10 mouse cellular contexts compared by ENCODE assay signal in genomic region chr14:102748687-102749086, GRCm38 (mm10).
A peak's percentile ranks its signal among the peaks of the same experiment; 100 is the strongest.
DNase-seq lines count a peak whose midpoint lies in the region; ATAC-seq and TF ChIP-seq lines count a peak whose summit lies in the region.
"Had no signal": no experiment of that assay in that cellular context is flagged by ENCODE, and none has a peak within 500 bp of the region (broad histone marks: within the 10 kb centered on the region; RNA-seq: fewer than 3 reads in every experiment).

No protein-coding gene starts in this region.

- 76% methylated on average over 1 of the region's 1 CpGs for WGBS in hindbrain, postnatal 0 days
- WGBS in hindbrain, embryonic 13.5 days = 78% methylated on average over 1 of the region's 1 CpGs
- WGBS in lung, embryonic 14.5 days = 38% methylated on average over 1 of the region's 1 CpGs

- H3K9me3 ChIP-seq in hindbrain, postnatal 0 days (ENCODE audit: low read length) = no peaks in the 10 kb centered on the region
- H3K9me3 ChIP-seq in hindbrain, embryonic 13.5 days = no peaks in the 10 kb centered on the region
- H3K9me3 ChIP-seq in lung, embryonic 14.5 days (ENCODE audit: low read depth, low read length) = no peaks in the 10 kb centered on the region
- H3K9me3 ChIP-seq: midbrain, embryonic 12.5 days; neural tube, embryonic 15.5 days had no signal

- H3K9ac ChIP-seq in hindbrain, postnatal 0 days (replicated peaks; ENCODE audit: low read length) = no peak overlapping the region
- H3K9ac ChIP-seq in hindbrain, embryonic 13.5 days = no peak overlapping the region
- H3K9ac ChIP-seq in lung, embryonic 14.5 days = no peak overlapping the region
- H3K9ac ChIP-seq: midbrain, embryonic 12.5 days; neural tube, embryonic 15.5 days had no signal

- H3K4me3 ChIP-seq in hindbrain, postnatal 0 days (ENCODE audit: low read length) = no peak overlapping the region
- H3K4me3 ChIP-seq in hindbrain, embryonic 13.5 days = no peak overlapping the region
- no peak overlapping the region for H3K4me3 ChIP-seq in lung, embryonic 14.5 days (ENCODE audit: low read depth, low read length)
- H3K4me3 ChIP-seq: midbrain, embryonic 12.5 days; neural tube, embryonic 15.5 days had no signal

- H3K36me3 ChIP-seq in hindbrain, postnatal 0 days (ENCODE audit: insufficient read depth, low read length) = no peaks in the 10 kb centered on the region
- no peaks in the 10 kb centered on the region for H3K36me3 ChIP-seq in hindbrain, embryonic 13.5 days
- no peaks in the 10 kb centered on the region for H3K36me3 ChIP-seq in lung, embryonic 14.5 days (ENCODE audit: insufficient read depth)
- H3K36me3 ChIP-seq: midbrain, embryonic 12.5 days; neural tube, embryonic 15.5 days had no signal

- peak; percentile 25 for DNase-seq in hindbrain, postnatal 0 days (ENCODE audit: low spot score)
- peak; percentile 4 to 6 for DNase-seq in right cerebral cortex, adult 2 months (ENCODE audit: low spot score in 2 of 2)
- DNase-seq in right cerebral cortex, postnatal 25 days = no peak
- peak; percentile 89 for DNase-seq in lung, embryonic 14.5 days
- no peak for DNase-seq in cerebellum, adult 18-20 months
- DNase-seq: cerebellum, adult 9-10 months had no signal

- ATAC-seq in hindbrain, postnatal 0 days = no peak
- ATAC-seq in hindbrain, embryonic 13.5 days (ENCODE audit: low FRiP score) = no peak
- peak; percentile 75 for ATAC-seq in lung, embryonic 14.5 days (ENCODE audit: insufficient read depth)
- no peak for ATAC-seq in frontal cortex, adult (ENCODE audit: low TSS enrichment)

- no peak for TF ChIP-seq CTCF in hindbrain, postnatal 0 days (IDR thresholded peaks at IDR 0.05; ENCODE audit: low read depth)
- TF ChIP-seq CTCF in lung, embryonic 14.5 days (IDR thresholded peaks at IDR 0.05; ENCODE audit: low read depth) = no peak

- no peaks in the 10 kb centered on the region for H3K4me1 ChIP-seq in hindbrain, postnatal 0 days (ENCODE audit: insufficient read depth, low read length)
- no peaks in the 10 kb centered on the region for H3K4me1 ChIP-seq in hindbrain, embryonic 13.5 days (replicated peaks)
- H3K4me1 ChIP-seq in lung, embryonic 14.5 days (ENCODE audit: insufficient read depth) = no peaks in the 10 kb centered on the region
- H3K4me1 ChIP-seq: midbrain, embryonic 12.5 days; neural tube, embryonic 15.5 days had no signal

- H3K27ac ChIP-seq in hindbrain, postnatal 0 days = no peak overlapping the region
- no peak overlapping the region for H3K27ac ChIP-seq in hindbrain, embryonic 13.5 days
- no peak overlapping the region for H3K27ac ChIP-seq in lung, embryonic 14.5 days (ENCODE audit: low read depth)
- H3K27ac ChIP-seq: midbrain, embryonic 12.5 days; neural tube, embryonic 15.5 days had no signal

- H3K27me3 ChIP-seq in hindbrain, postnatal 0 days (ENCODE audit: insufficient read depth, low read length) = no peaks in the 10 kb centered on the region
- no peaks in the 10 kb centered on the region for H3K27me3 ChIP-seq in hindbrain, embryonic 13.5 days
- no peaks in the 10 kb centered on the region for H3K27me3 ChIP-seq in lung, embryonic 14.5 days (ENCODE audit: insufficient read depth, low read length)
- H3K27me3 ChIP-seq: midbrain, embryonic 12.5 days; neural tube, embryonic 15.5 days had no signal

- H3K4me2 ChIP-seq in hindbrain, postnatal 0 days (ENCODE audit: low read depth, low read length) = no peak overlapping the region
- H3K4me2 ChIP-seq in hindbrain, embryonic 13.5 days = no peak overlapping the region
- no peak overlapping the region for H3K4me2 ChIP-seq in lung, embryonic 14.5 days
- H3K4me2 ChIP-seq: midbrain, embryonic 12.5 days; neural tube, embryonic 15.5 days had no signal

Comparison
In these comparisons a context has a peak if more than half of its experiments do, and no peak if none do; other contexts are left out.
1. DNase-seq: peak in hindbrain, postnatal 0 days (single experiment), right cerebral cortex, adult 2 months (2 of 2) and lung, embryonic 14.5 days (single experiment); none in right cerebral cortex, postnatal 25 days (single experiment) and cerebellum, adult 18-20 months (0 of 2).